Mouse (Mus musculus) neural tube, embryonic 15.5 days (tissue): ENCODE data around the gene Gm43518. TPM values are rescaled to one million over a fixed set of nuclear protein-coding genes. Genes with fewer than 3 reads are reported as not detected.

ENCODE experiments used
- ATAC-seq: fragments of 200-750 bp; cut with Nextera tagmentation; 2 replicates; pipeline ENCODE4 v1.8.0; 2017; ENCODE audit warnings: mild to moderate bottlenecking, moderate TSS enrichment, moderate library complexity; ENCODE audit not compliant: low FRiP score
- H3K27ac ChIP-seq: fragments of 300-500 bp; sonication (generic); replicated peaks from 2 replicates; pipeline ENCODE4 v1.5.1; 2015; ENCODE audit warnings: mild to moderate bottlenecking, inconsistent platforms
- H3K27me3 ChIP-seq: fragments of 300-500 bp; sonication (generic); replicated peaks from 2 replicates; pipeline ENCODE4 v1.6.1; 2015; ENCODE audit warnings: inconsistent platforms
- H3K36me3 ChIP-seq: fragments of 300-500 bp; sonication (generic); 2 replicates; pipeline ENCODE4 v1.6.1; 2015; ENCODE audit warnings: inconsistent platforms
- H3K4me1 ChIP-seq: fragments of 300-500 bp; sonication (generic); 2 replicates; pipeline ENCODE4 v1.6.1; 2015; ENCODE audit warnings: inconsistent platforms
- H3K4me2 ChIP-seq: fragments of 300-500 bp; sonication (generic); 2 replicates; pipeline ENCODE4 v1.6.1; 2015; ENCODE audit warnings: inconsistent platforms, mild to moderate bottlenecking, moderate library complexity
- H3K4me3 ChIP-seq: fragments of 300-500 bp; sonication (generic); replicated peaks from 2 replicates; pipeline ENCODE4 v1.5.1; 2015; ENCODE audit warnings: mild to moderate bottlenecking, inconsistent platforms
- H3K9ac ChIP-seq: fragments of 300-500 bp; sonication (generic); replicated peaks from 2 replicates; pipeline ENCODE4 v1.6.1; 2015; ENCODE audit warnings: mild to moderate bottlenecking, inconsistent platforms
- H3K9me3 ChIP-seq: fragments of 300-500 bp; sonication (generic); replicated peaks from 2 replicates; pipeline ENCODE4 v1.6.1; 2016; ENCODE audit warnings: inconsistent platforms
- WGBS: fragments of 180-500 bp; shearing (Covaris S2); methylation state at CpG from one replicate; pipeline ENCODE4 v1.1.7; 2015; ENCODE audit warnings: mixed read lengths; 5-methylcytosine and 5-hydroxymethylcytosine counted together
- polyA plus RNA-seq: library from polyadenylated mRNA; unstranded; fragments of >200 nt; fragmentation: Nextera tagmentation; extraction: Ambion mirVana; gene quantifications from 2 replicates; pipeline ENCODE4 v1.2.1, GENCODE M21; 2015

Gm43518 gene
- polyA plus RNA-seq, 1 experiment from 2014 or later, result 4.3 TPM

DNA sequence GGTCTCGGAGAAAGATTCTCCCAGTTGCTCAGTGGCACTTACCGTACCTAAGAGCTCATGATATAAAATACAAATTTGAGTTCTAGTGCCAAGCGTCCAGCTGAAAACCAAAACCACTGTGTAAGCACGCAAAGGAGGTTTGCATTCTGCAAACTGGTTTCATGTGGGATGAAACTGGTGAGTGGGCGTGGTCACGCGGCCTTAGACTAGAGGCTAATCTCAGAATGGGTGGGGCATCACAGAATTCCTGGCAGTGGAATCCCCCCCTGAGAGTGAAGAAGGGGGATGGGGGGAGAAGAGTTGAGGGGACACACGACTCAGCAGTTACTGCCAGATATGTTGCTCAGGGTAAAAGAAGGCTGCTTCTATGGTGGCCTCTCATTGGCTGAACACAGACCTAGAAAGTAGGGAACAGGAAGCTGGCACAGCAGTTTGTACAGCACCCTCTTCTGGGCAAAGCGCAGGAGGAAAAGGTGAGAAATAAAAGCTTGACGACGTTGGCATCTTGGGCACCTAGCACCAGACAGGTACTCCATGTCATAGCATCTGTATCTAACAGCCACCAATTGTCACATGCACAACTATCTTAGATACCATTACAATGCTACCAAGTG is 23.1 kb upstream of the Gm43518 start:
- Histone ChIP-seq H3K4me3 (no peak overlapping the region), H3K4me2 (no peak overlapping the region)

GRCm38 (mm10) chr5:123906146-123906975 is 20.9 kb upstream of the Gm43518 start:
- 68% methylated on average over 17 of the region's 17 CpGs for WGBS
- ATAC-seq, result no peak
- H3K4me1 ChIP-seq, result peaks cover 23% of the 10 kb centered on the region
- peak overlapping the region; percentile 50 for H3K27ac ChIP-seq
- no peaks in the 10 kb centered on the region for H3K9me3 ChIP-seq
- peak overlapping the region; percentile 40; the same call in 1 of the 2 replicates for H3K9ac ChIP-seq
- H3K27me3 ChIP-seq, result no peaks in the 10 kb centered on the region
- H3K4me2 ChIP-seq, result peak overlapping the region; percentile 83
- peaks cover 23% of the 10 kb centered on the region for H3K36me3 ChIP-seq
- H3K4me3 ChIP-seq, result peak overlapping the region; percentile 89

More for the DNA sequence above, 23.1 kb upstream of the Gm43518 start:
- no peak overlapping the region for H3K27ac ChIP-seq
- H3K4me1 ChIP-seq, result peaks cover 21% of the 10 kb centered on the region
- no peaks in the 10 kb centered on the region for H3K27me3 ChIP-seq
- no peaks in the 10 kb centered on the region for H3K9me3 ChIP-seq
- 77% methylated on average over 11 of the region's 11 CpGs for WGBS
- ATAC-seq, result no peak
- H3K9ac ChIP-seq, result no peak overlapping the region
- peaks cover 7% of the 10 kb centered on the region for H3K36me3 ChIP-seq

DNA sequence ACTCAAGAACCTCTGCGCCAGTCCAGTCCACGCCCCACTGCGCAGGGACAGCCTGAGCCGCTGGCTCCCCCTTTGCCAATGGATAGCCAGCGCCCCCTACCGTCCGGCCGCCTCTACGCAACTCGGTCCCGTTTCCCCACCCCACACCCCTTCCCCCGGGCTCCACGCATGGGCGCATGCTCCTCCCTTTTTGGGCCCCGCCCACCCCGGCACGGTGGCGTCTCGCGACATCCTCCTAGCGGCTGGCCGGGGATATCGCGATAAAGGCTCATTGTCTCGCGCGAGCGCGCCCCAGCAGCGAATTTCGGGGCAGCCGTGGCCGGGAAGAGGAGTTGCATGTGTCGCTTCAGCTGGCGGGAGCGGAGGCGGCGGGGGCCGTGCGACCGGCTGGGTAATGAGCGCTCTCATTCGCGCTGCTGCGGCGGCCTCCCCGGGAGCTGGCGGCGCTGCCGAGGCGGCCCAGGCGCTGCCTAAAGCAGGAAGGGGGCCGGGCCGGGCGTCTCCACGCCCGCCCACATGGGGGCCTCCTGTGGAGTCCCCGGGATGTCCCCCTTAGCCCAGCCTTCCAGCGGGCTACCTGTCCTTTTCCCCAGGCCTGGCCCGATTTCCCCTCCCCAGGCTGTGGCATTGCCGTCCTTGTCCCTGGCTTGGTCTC is 20.1 kb upstream of the Gm43518 start, which contains the start of gene Denr:
Gene Denr, plus strand, starts transcription at position 200 of the 655 bp plus-strand sequence.
- peak within 1 kb of the TSS; percentile 98 for H3K9ac ChIP-seq
- WGBS, result under 1% methylated on average over 60 of the region's 61 CpGs
- H3K36me3 ChIP-seq, result peaks cover 24% of the 10 kb centered on the region
- H3K9me3 ChIP-seq, result no peaks in the 10 kb centered on the region
- H3K27me3 ChIP-seq, result no peaks in the 10 kb centered on the region
- ATAC-seq, result peak; percentile 96
- H3K27ac ChIP-seq, result peak within 1 kb of the TSS; percentile 90
- peak within 1 kb of the TSS; percentile 83 for H3K4me2 ChIP-seq
- peak within 1 kb of the TSS; percentile 89 for H3K4me3 ChIP-seq
- peaks cover 23% of the 10 kb centered on the region for H3K4me1 ChIP-seq

DNA sequence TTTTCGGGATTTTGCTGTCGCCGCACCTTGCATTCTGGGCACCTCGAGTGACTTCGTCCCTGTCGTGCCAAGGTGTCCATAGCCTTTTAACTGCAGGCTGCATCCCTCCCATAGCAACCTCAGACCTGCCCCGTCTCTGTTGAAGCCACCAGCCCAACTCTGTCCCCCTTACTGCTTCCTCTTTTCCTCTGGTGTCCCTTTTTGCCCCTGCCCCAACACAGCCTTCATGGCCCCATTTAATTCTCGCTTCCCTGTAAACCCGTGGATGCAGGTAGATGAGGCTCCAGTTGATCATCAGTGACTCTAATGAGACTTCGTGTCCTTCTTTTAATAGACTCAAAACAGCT is 19.6 kb upstream of the Gm43518 start:
- H3K27ac ChIP-seq, result peak overlapping the region; percentile 90
- no peak for ATAC-seq
- H3K27me3 ChIP-seq, result no peaks in the 10 kb centered on the region
- H3K36me3 ChIP-seq, result peaks cover 29% of the 10 kb centered on the region
- peak overlapping the region; percentile 89 for H3K4me3 ChIP-seq
- H3K4me1 ChIP-seq, result peaks cover 23% of the 10 kb centered on the region
- peak overlapping the region; percentile 98 for H3K9ac ChIP-seq
- peak overlapping the region; percentile 83 for H3K4me2 ChIP-seq
- H3K9me3 ChIP-seq, result no peaks in the 10 kb centered on the region
- 4% methylated on average over 10 of the region's 10 CpGs for WGBS

DNA sequence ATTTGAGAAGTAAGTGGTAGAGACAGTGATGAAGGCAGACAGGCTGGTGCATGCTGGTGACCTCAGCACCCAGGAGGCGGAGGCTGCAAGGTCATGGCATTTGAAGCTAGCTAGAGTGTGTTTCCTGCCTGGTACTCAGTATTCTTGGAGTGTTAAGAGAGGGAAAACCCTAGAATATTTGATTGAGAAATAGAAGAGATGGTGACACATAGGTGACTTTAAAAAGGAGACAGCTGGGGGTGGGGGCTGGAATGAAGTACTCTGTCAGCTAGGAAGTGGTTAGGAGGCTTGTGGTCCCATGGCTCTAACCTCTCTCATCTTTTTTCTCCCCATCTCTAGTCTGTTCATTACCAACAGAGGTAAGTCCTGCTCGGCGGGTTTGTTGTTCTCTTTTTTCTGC is 12.4 kb upstream of the Gm43518 start:
- WGBS, result 87% methylated on average over 3 of the region's 3 CpGs
- H3K9ac ChIP-seq, result no peak overlapping the region
- H3K4me3 ChIP-seq, result no peak overlapping the region
- H3K27ac ChIP-seq, result no peak overlapping the region
- H3K9me3 ChIP-seq, result no peaks in the 10 kb centered on the region
- peaks cover 65% of the 10 kb centered on the region for H3K36me3 ChIP-seq
- no peak overlapping the region for H3K4me2 ChIP-seq
- ATAC-seq, result no peak
- no peaks in the 10 kb centered on the region for H3K27me3 ChIP-seq
- no peaks in the 10 kb centered on the region; the same call in 1 of the 2 replicates for H3K4me1 ChIP-seq

GRCm38 (mm10) chr5:123922112-123922511 is 5.1 kb upstream of the Gm43518 start:
- ATAC-seq, result no peak
- Histone ChIP-seq H3K4me3 (no peak overlapping the region), H3K9me3 (no peaks in the 10 kb centered on the region), H3K27ac (no peak overlapping the region), H3K9ac (no peak overlapping the region), H3K4me1 (no peaks in the 10 kb centered on the region), H3K27me3 (no peaks in the 10 kb centered on the region), H3K4me2 (no peak overlapping the region), H3K36me3 (peaks cover 82% of the 10 kb centered on the region)
- 94% methylated on average over 6 of the region's 6 CpGs for WGBS

- ATAC-seq, result peak; percentile 97
- Histone ChIP-seq H3K36me3 (peaks cover 28% of the 10 kb centered on the region), H3K27me3 (no peaks in the 10 kb centered on the region), H3K4me1 (peaks cover 8% of the 10 kb centered on the region; the same call in 1 of the 2 replicates), H3K27ac (peak within 1 kb of the TSS; percentile 92), H3K4me3 (peak within 1 kb of the TSS; percentile 79), H3K9ac (peak within 1 kb of the TSS; percentile 94), H3K9me3 (no peaks in the 10 kb centered on the region), H3K4me2 (peak within 1 kb of the TSS; percentile 70)
- WGBS, result under 1% methylated on average over 56 of the region's 56 CpGs
These were observed 3.3 kb downstream of the Gm43518 start, which contains the start of gene Ccdc62 for GRCm38 (mm10) chr5:123930508-123930989. Gene Ccdc62 (plus strand): TSS chr5:123930679.

GRCm38 (mm10) chr5:123931131-123931530 is 3.9 kb downstream of the Gm43518 start:
- peaks cover 8% of the 10 kb centered on the region; the same call in 1 of the 2 replicates for H3K4me1 ChIP-seq
- 54% methylated on average over 13 of the region's 13 CpGs for WGBS
- H3K27me3 ChIP-seq, result no peaks in the 10 kb centered on the region
- H3K36me3 ChIP-seq, result peaks cover 23% of the 10 kb centered on the region
- H3K4me3 ChIP-seq, result peak overlapping the region; percentile 79
- no peaks in the 10 kb centered on the region for H3K9me3 ChIP-seq
- H3K4me2 ChIP-seq, result peak overlapping the region; percentile 70
- ATAC-seq, result peak; percentile 42; the same call in 1 of the 2 replicates
- H3K27ac ChIP-seq, result peak overlapping the region; percentile 92; the same call in 1 of the 2 replicates
- H3K9ac ChIP-seq, result peak overlapping the region; percentile 94

- Histone ChIP-seq H3K4me2 (no peak overlapping the region), H3K36me3 (peaks cover 8% of the 10 kb centered on the region), H3K27me3 (no peaks in the 10 kb centered on the region), H3K4me3 (no peak overlapping the region), H3K4me1 (peaks cover 8% of the 10 kb centered on the region; the same call in 1 of the 2 replicates), H3K9me3 (no peaks in the 10 kb centered on the region), H3K27ac (no peak overlapping the region), H3K9ac (no peak overlapping the region)
- no peak for ATAC-seq
These were observed 5.7 kb downstream of the Gm43518 start for GRCm38 (mm10) chr5:123932927-123933326.

DNA sequence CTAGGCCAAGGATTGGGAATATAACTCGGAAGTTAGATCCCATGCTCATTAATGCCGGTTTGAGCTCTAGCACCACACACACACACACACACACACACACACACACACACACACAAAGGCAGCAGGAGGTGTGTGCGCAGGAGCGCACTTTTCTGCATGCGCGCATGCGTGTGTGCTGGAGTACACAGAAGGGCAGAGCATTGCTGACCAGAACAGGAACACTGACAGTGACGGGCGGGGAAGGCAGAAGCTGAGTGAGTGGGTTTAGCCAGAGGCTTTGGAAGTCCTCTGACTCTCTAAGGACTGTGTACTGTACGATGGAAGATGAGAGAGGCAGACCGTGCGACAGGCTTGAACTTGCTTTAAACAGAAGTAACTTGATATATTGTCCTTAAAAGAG is 6.3 kb downstream of the Gm43518 start:
- Histone ChIP-seq H3K4me2 (no peak overlapping the region), H3K4me3 (no peak overlapping the region), H3K9ac (no peak overlapping the region), H3K27ac (no peak overlapping the region), H3K4me1 (peaks cover 8% of the 10 kb centered on the region; the same call in 1 of the 2 replicates), H3K36me3 (0 out of 2 replicates have a peak, but pooled peaks cover 4% of the 10 kb centered on the region), H3K27me3 (no peaks in the 10 kb centered on the region), H3K9me3 (no peaks in the 10 kb centered on the region)
- WGBS, result 87% methylated on average over 12 of the region's 12 CpGs
- no peak for ATAC-seq

- no peaks in the 10 kb centered on the region for H3K9me3 ChIP-seq
- H3K4me2 ChIP-seq, result no peak overlapping the region
- H3K36me3 ChIP-seq, result no peaks in the 10 kb centered on the region
- H3K27me3 ChIP-seq, result no peaks in the 10 kb centered on the region
- no peak overlapping the region for H3K4me3 ChIP-seq
- no peak overlapping the region for H3K9ac ChIP-seq
- ATAC-seq, result no peak
- no peak overlapping the region for H3K27ac ChIP-seq
- H3K4me1 ChIP-seq, result peaks cover 8% of the 10 kb centered on the region; the same call in 1 of the 2 replicates
- WGBS, result 40% methylated on average over 18 of the region's 18 CpGs
These were observed 6.9 kb downstream of the Gm43518 start for GRCm38 (mm10) chr5:123933957-123934591.
